Mouse (Mus musculus): ENCODE measurements at regions not wholly inside any gene's neighbourhood (a gene's known extent, or its start where the extent isn't known, plus 50 kb on each side); places are given as distances from the start of the nearest gene placed in this dataset.
A peak's percentile ranks its signal among the peaks of the same experiment; 100 is the strongest.
"Not testable (repeated sequence)": the region's sequence is repeated elsewhere in the genome, so short reads cannot be mapped to it uniquely, and the experiment has no call there.

- DNase-seq (ENCODE audit: low read depth, low spot score): no peak
Observed at GRCm38 (mm10) chr7:39727935-39728557, 210.5 kb downstream of the Zfp619 start.

- DNase-seq (ENCODE audit: low read depth, low spot score): no peak
Observed at GRCm38 (mm10) chr7:39728930-39729329, 211.4 kb downstream of the Zfp619 start.

- no peak for DNase-seq (ENCODE audit: low read depth, low spot score)
Observed at GRCm38 (mm10) chr7:39729723-39730122, 212.2 kb downstream of the Zfp619 start.

- DNase-seq (ENCODE audit: low read depth, low spot score): no peak
Observed at GRCm38 (mm10) chr7:39732790-39733189, 215.2 kb downstream of the Zfp619 start.

- DNase-seq (ENCODE audit: low read depth, low spot score): not testable (repeated sequence)
Observed at GRCm38 (mm10) chr7:39748395-39748794, 230.8 kb downstream of the Zfp619 start.

- DNase-seq (ENCODE audit: low read depth, low spot score): no peak
Observed at GRCm38 (mm10) chr7:39750448-39750847, 232.9 kb downstream of the Zfp619 start.

- DNase-seq (ENCODE audit: low read depth, low spot score): no peak
Observed at GRCm38 (mm10) chr7:39764366-39764765, 246.8 kb downstream of the Zfp619 start.

GRCm38 (mm10) chr7:39765094-39765493, 247.5 kb downstream of the Zfp619 start:
- no peak for DNase-seq (ENCODE audit: low read depth, low spot score)

GRCm38 (mm10) chr7:39773291-39773690, 255.7 kb downstream of the Zfp619 start:
- no peak for DNase-seq (ENCODE audit: low read depth, low spot score)

- DNase-seq (ENCODE audit: low read depth, low spot score): no peak
Observed at GRCm38 (mm10) chr7:39789321-39789720, 271.8 kb downstream of the Zfp619 start.

- DNase-seq (ENCODE audit: low read depth, low spot score): no peak
Observed at GRCm38 (mm10) chr7:39789880-39790279, 272.3 kb downstream of the Zfp619 start.

- DNase-seq (ENCODE audit: low read depth, low spot score): no peak
Observed at GRCm38 (mm10) chr7:39794751-39795150, 277.2 kb downstream of the Zfp619 start.

GRCm38 (mm10) chr7:39804276-39804675, 286.7 kb downstream of the Zfp619 start:
- DNase-seq (ENCODE audit: low read depth, low spot score): no peak

- DNase-seq (ENCODE audit: low read depth, low spot score): no peak
Observed at GRCm38 (mm10) chr7:39818036-39818435, 300.5 kb downstream of the Zfp619 start.

- no peak for DNase-seq (ENCODE audit: low read depth, low spot score)
Observed at GRCm38 (mm10) chr7:39822550-39823178, 305.1 kb downstream of the Zfp619 start.

GRCm38 (mm10) chr7:39828378-39828777, 310.8 kb downstream of the Zfp619 start:
- no peak for DNase-seq (ENCODE audit: low read depth, low spot score)

- no peak for DNase-seq (ENCODE audit: low read depth, low spot score)
Observed at GRCm38 (mm10) chr7:39830831-39831230, 313.3 kb downstream of the Zfp619 start.

GRCm38 (mm10) chr7:39841988-39842387, 324.4 kb downstream of the Zfp619 start:
- no peak for DNase-seq (ENCODE audit: low read depth, low spot score)

- DNase-seq (ENCODE audit: low read depth, low spot score): peak; percentile 6
Observed at GRCm38 (mm10) chr7:39847914-39848782, 330.6 kb downstream of the Zfp619 start.

- DNase-seq (ENCODE audit: low read depth, low spot score): no peak
Observed at GRCm38 (mm10) chr7:39857301-39857700, 339.7 kb downstream of the Zfp619 start.

- DNase-seq (ENCODE audit: low read depth, low spot score): no peak
Observed at GRCm38 (mm10) chr7:39862835-39863234, 345.3 kb downstream of the Zfp619 start.

GRCm38 (mm10) chr7:39864130-39864529, 346.6 kb downstream of the Zfp619 start:
- DNase-seq (ENCODE audit: low read depth, low spot score): no peak
